Mouse (Mus musculus) effector memory CD4-positive, alpha-beta T cell, adult 5 months (primary cell): ENCODE data around the gene Igfbp1. TPM values are rescaled to one million over a fixed set of nuclear protein-coding genes. Genes with fewer than 3 reads are reported as not detected.

Experiments used
- polyA plus RNA-seq: library from polyadenylated mRNA; unstranded; fragments of 100-300 nt; shearing (Covaris generic); gene quantifications from one replicate; pipeline ENCODE4 v1.2.1, GENCODE M21; 2017

The Igfbp1 gene
- not detected for polyA plus RNA-seq

GRCm38 (mm10) chr11:7197491-7197941 lies at the start of gene Igfbp1:
Gene Igfbp1 (plus strand): TSS chr11:7197782.

GRCm38 (mm10) chr11:7188469-7188868 lies 9.1 kb upstream of the Igfbp1 start, which contains the start of gene Gm11985:
Gene Gm11985 (minus strand): TSS chr11:7188569.

DNA sequence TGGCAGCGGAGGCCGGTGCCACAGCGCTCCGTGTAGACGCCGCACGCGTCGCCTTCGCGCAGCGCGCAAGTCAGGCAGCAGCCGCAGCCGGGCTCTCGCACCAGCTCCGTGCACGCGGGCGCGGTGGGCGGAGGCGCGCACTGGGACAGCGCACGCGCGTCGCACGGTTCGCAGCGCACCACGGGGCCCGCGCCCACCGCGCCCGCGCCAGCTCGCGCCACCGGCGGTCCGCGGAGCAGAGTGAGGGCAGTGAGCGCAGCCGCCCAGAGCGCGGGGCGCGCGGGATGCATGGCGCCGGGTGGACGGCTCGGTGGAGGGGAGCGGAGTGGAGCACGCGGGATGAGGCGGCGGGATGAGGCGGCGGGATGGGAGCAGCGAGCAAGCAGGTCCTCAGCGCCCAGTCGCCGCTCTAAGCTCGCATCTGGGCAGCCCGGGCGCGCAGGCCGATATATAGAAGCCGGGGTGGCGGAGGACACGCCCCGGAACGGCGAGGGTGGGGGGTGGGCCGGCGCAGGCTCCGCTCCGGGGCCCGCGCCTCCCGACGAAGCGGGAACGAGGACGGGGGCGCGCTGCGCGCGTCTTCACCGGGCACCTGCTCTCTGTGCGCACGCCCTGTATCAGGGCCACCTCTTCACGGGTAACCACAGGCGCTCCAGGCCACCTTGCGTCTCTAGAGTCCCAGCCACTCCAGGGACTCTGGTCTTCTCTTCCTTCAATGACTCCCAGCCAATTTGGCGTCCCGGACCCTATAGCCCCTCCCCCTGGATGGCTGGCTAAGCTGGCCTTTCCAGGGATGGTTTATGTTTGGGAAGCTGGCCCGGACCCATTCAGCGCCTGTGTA lies 16.1 kb downstream of the Igfbp1 start, which contains the start of gene Igfbp3:
Gene Igfbp3 (minus strand): TSS at position 423 of the 841 bp plus-strand sequence.

Other genes starting within 250 kb of the Igfbp1 start
- gene Adcy1, start 134.3 kb upstream of the Igfbp1 start, polyA plus RNA-seq: 0.11 TPM
- gene Gm11985, start 9.2 kb upstream of the Igfbp1 start, polyA plus RNA-seq: not detected
- not detected for gene Igfbp3, start 16.1 kb downstream of the Igfbp1 start, polyA plus RNA-seq